Mouse (Mus musculus) lung, embryonic 15.5 days (tissue): ENCODE measurements around the gene Gm6337. TPM values are rescaled to one million over a fixed set of nuclear protein-coding genes. Genes with fewer than 3 reads are reported as not detected.
"Not testable (repeated sequence)": the region's sequence is repeated elsewhere in the genome, so short reads cannot be mapped to it uniquely, and the experiment has no call there.

Experiments used
- ATAC-seq: fragments of 200-750 bp; cut with Nextera tagmentation; 2 replicates; pipeline ENCODE4 v1.8.0; 2017; ENCODE audit warnings: moderate number of reproducible peaks, borderline replicate concordance; ENCODE audit not compliant: low FRiP score, low TSS enrichment; ENCODE audit errors: extremely low read depth
- H3K27ac ChIP-seq: fragments of 300-500 bp; sonication (generic); 2 replicates; pipeline ENCODE4 v1.5.1; 2015; ENCODE audit warnings: moderate library complexity, mild to moderate bottlenecking, inconsistent platforms
- H3K27me3 ChIP-seq: fragments of 300-500 bp; sonication (generic); 2 replicates; pipeline ENCODE4 v1.6.1; 2015; ENCODE audit warnings: inconsistent platforms
- H3K36me3 ChIP-seq: fragments of 300-500 bp; sonication (generic); 2 replicates; pipeline ENCODE4 v1.6.1; 2015; ENCODE audit warnings: inconsistent platforms
- H3K4me1 ChIP-seq: fragments of 300-500 bp; sonication (generic); 2 replicates; pipeline ENCODE4 v1.6.1; 2015; ENCODE audit warnings: inconsistent platforms
- H3K4me2 ChIP-seq: fragments of 300-500 bp; sonication (generic); 2 replicates; pipeline ENCODE4 v1.6.1; 2015; ENCODE audit warnings: inconsistent platforms, mild to moderate bottlenecking, moderate library complexity
- H3K4me3 ChIP-seq: fragments of 300-500 bp; sonication (generic); 2 replicates; pipeline ENCODE4 v1.5.1; 2015; ENCODE audit warnings: mild to moderate bottlenecking, inconsistent platforms
- H3K9ac ChIP-seq: fragments of 300-500 bp; sonication (generic); 2 replicates; pipeline ENCODE4 v1.6.1; 2015; ENCODE audit warnings: inconsistent platforms
- H3K9me3 ChIP-seq: fragments of 300-500 bp; sonication (generic); 2 replicates; pipeline ENCODE4 v1.6.1; 2016; ENCODE audit warnings: inconsistent platforms
- WGBS: fragments of 180-500 bp; shearing (Covaris S2); methylation state at CpG from one replicate; pipeline ENCODE4 v1.1.7; 2015; 5-methylcytosine and 5-hydroxymethylcytosine counted together
- polyA plus RNA-seq: library from polyadenylated mRNA; unstranded; fragments of >200 nt; fragmentation: Nextera tagmentation; extraction: Ambion mirVana; gene quantifications from 2 replicates; pipeline ENCODE4 v1.2.1, GENCODE M21; 2015

Gene Gm6337
- polyA plus RNA-seq: not detected in 2 replicates

DNA sequence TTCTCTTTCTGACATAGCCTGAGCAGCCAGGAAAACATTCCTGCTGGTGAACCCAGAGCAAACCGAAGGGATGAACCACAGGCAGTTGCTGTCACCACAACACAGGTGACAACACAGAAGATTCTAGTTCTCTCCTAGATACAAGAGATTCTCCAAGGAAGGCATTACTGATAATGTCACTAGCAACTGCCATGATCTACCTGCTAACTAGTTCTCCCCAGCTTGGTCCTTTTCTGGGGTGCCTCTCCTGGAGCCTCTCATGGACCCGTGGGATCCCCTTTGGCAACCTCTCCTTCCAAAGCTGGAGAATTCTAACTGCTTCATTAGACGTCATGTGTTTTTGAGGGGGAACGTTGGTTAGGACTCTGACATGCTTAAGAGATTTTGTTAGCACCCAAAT, at the start of gene Gm6337:
Gm6337 (minus strand) TSS at position 101 of the 400 bp plus-strand sequence.
- not testable (repeated sequence) for H3K36me3 ChIP-seq, H3K4me2 ChIP-seq, H3K27ac ChIP-seq, H3K4me3 ChIP-seq, H3K27me3 ChIP-seq, H3K9me3 ChIP-seq, H3K4me1 ChIP-seq, H3K9ac ChIP-seq, ATAC-seq
- WGBS: 80% methylated on average over 3 of the region's 4 CpGs

DNA sequence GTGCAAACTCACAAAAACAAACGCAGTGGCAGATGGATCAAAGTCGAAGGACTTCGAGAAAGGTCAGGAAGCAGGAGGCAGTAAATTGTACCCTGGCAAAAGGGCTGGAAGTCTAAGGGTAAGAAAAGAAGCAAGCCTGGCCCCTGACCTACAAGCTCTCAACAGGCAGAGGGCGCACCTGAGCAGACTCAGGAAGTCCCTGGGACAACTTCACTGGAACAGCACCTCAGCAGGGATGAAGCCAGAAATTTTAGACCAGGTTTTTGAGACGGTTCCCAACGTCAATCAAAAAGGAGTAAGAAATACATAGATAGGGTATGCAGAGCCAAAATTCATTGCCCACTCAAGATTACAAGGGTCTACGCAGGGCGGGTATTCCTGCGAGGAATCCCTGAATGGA, 49.4 kb upstream of the Gm6337 start:
- H3K9me3 ChIP-seq, H3K27me3 ChIP-seq, ATAC-seq, H3K36me3 ChIP-seq, H3K27ac ChIP-seq, H3K4me1 ChIP-seq, H3K9ac ChIP-seq: not testable (repeated sequence)
- Histone ChIP-seq H3K4me3 (peak overlapping the region; percentile 38), H3K4me2 (peak overlapping the region; percentile 52)
- 6% methylated on average over 9 of the region's 9 CpGs for WGBS

DNA sequence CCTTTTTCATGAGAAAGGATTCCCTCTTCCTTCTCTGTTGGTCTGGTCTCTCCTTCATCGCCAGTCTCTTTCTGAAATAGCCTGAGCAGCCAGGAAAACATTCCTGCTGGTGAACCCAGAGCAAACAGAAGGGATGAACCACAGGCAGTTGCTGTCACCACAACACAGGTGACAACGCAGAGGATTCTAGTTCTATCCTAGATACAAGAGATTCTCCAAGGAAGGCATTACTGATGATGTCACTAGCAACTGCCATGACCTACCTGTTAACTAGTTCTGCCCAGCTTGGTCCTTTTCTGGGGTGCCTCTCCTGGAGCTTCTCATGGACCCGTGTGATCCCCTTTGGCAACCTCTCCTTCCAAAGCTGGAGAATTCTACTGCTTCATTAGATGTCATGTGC, 35.8 kb upstream of the Gm6337 start, which contains the start of gene Gm8206:
Gm8206 (minus strand) TSS at position 101 of the 400 bp plus-strand sequence.
- 81% methylated on average over 2 of the region's 3 CpGs for WGBS
- not testable (repeated sequence) for ATAC-seq

More for the DNA sequence above, 35.8 kb upstream of the Gm6337 start, which contains the start of gene Gm8206:
- H3K4me2 ChIP-seq, H3K4me3 ChIP-seq, H3K9me3 ChIP-seq, H3K4me1 ChIP-seq, H3K27ac ChIP-seq, H3K9ac ChIP-seq, H3K27me3 ChIP-seq, H3K36me3 ChIP-seq: not testable (repeated sequence)

Other genes with a start within 250 kb of the Gm6337 start
- not detected in 2 replicates for gene Gm3424, start 227.9 kb downstream of the Gm6337 start, polyA plus RNA-seq
- gene Gm8237, start 177.9 kb downstream of the Gm6337 start, polyA plus RNA-seq: 0.10 and 0.24 TPM in 2 replicates
- 0.45 and 0.49 TPM in 2 replicates for gene Gm3248, start 96.5 kb downstream of the Gm6337 start, polyA plus RNA-seq
- not detected in 2 replicates for gene Gm3453, start 79.1 kb downstream of the Gm6337 start, polyA plus RNA-seq
- gene Gm8206, start 35.7 kb upstream of the Gm6337 start, polyA plus RNA-seq: 0.35 and 0.52 TPM in 2 replicates
- 1.2 TPM in 2 replicates for gene Gm3468, start 50.4 kb upstream of the Gm6337 start, polyA plus RNA-seq
- gene Gm3476, start 67.5 kb upstream of the Gm6337 start, polyA plus RNA-seq: not detected in 2 replicates
- not detected in 2 replicates for gene Gm21560, start 161.0 kb upstream of the Gm6337 start, polyA plus RNA-seq
- 0.67 and 1.1 TPM in 2 replicates for gene Gm3411, start 229.0 kb upstream of the Gm6337 start, polyA plus RNA-seq
- gene Gm21103, start 246.6 kb upstream of the Gm6337 start, polyA plus RNA-seq: not detected in 2 replicates